Mouse (Mus musculus): ENCODE results near the gene Brd3. TPM values are rescaled to one million over a fixed set of nuclear protein-coding genes. Genes with fewer than 3 reads are reported as not detected.
A peak's percentile ranks its signal among the peaks of the same experiment; 100 is the strongest.

The Brd3 gene
- total and polyA plus RNA-seq, 3 experiments, result 10.7 to 46.9 (median 38.7) TPM

GRCm38 (mm10) chr2:27554308-27554707 lies 46.8 kb upstream of the Brd3 start:
- Histone ChIP-seq H3K4me1 (ENCODE audit: control insufficient read depth in 1 of 2, insufficient read depth in 2 of 2, low read length in 2 of 2) (no peaks in the 10 kb centered on the region), H3K27ac (ENCODE audit: control insufficient read depth, low read depth, low read length) (no peak overlapping the region), H3K36me3 (ENCODE audit: control insufficient read depth in 1 of 2, insufficient read depth in 2 of 2, low read length in 2 of 2) (no peaks in the 10 kb centered on the region), H3K4me3 (ENCODE audit: control insufficient read depth in 1 of 2, insufficient read depth in 1 of 2, low read depth in 2 of 2, low read length in 2 of 2) (no peak overlapping the region), H3K79me2 (ENCODE audit: control insufficient read depth, insufficient read depth, low read length, poor library complexity) (no peaks in the 10 kb centered on the region), H3K9ac (ENCODE audit: control insufficient read depth, low read depth, low read length, poor library complexity, severe bottlenecking) (no peak overlapping the region), H3K9me3 (replicated peaks; ENCODE audit: insufficient read depth, low read length) (no peaks in the 10 kb centered on the region), H3K27me3 (ENCODE audit: control insufficient read depth in 1 of 2, insufficient read depth in 2 of 2, low read length in 2 of 2) (peaks cover 3 to 9% of the 10 kb centered on the region in 2 experiments)
- DNase-seq (ENCODE audit: low read depth, low spot score), result no peak
- TF ChIP-seq ETS1 (IDR thresholded peaks at IDR 0.05; ENCODE audit: low read depth, low read length), result no peak
- TF ChIP-seq RCOR1 (IDR thresholded peaks at IDR 0.05; ENCODE audit: low read depth, low read length), result no peak
- TF ChIP-seq MXI1 (IDR thresholded peaks at IDR 0.05; ENCODE audit: low read depth, low read length), result no peak
- no peak for TF ChIP-seq CHD1 (IDR thresholded peaks at IDR 0.05; ENCODE audit: low read depth, low read length)
- no peak for TF ChIP-seq CTCF (IDR thresholded peaks at IDR 0.05 in 2 of 3, conservative IDR thresholded peaks at IDR 0.05 in 1 of 3; ENCODE audit: control insufficient read depth in 1 of 3, insufficient read depth in 1 of 3, low read depth in 2 of 3, low read length in 3 of 3, poor library complexity in 1 of 3, severe bottlenecking in 1 of 3)
- no peak for TF ChIP-seq ZNF384 (IDR thresholded peaks at IDR 0.05; ENCODE audit: low read depth, low read length)
- no peak for TF ChIP-seq ZMIZ1 (IDR thresholded peaks at IDR 0.05; ENCODE audit: low read depth, low read length)
- TF ChIP-seq ZKSCAN1 (IDR thresholded peaks at IDR 0.05; ENCODE audit: low read depth, low read length), result no peak
- TF ChIP-seq MAFK (IDR thresholded peaks at IDR 0.05; ENCODE audit: borderline replicate concordance, low read depth, low read length), result no peak

- Histone ChIP-seq H3K36me3 (ENCODE audit: control insufficient read depth in 1 of 2, insufficient read depth in 2 of 2, low read length in 2 of 2) (no peaks in the 10 kb centered on the region), H3K4me1 (ENCODE audit: control insufficient read depth in 1 of 2, insufficient read depth in 2 of 2, low read length in 2 of 2) (no peaks in the 10 kb centered on the region), H3K4me3 (ENCODE audit: control insufficient read depth in 1 of 2, insufficient read depth in 1 of 2, low read depth in 2 of 2, low read length in 2 of 2) (no peak overlapping the region), H3K27me3 (ENCODE audit: control insufficient read depth in 1 of 2, insufficient read depth in 2 of 2, low read length in 2 of 2) (peaks cover under 1 to 3% of the 10 kb centered on the region in 2 experiments; a peak in 2 of 4 replicates), H3K9me3 (replicated peaks; ENCODE audit: insufficient read depth, low read length) (no peaks in the 10 kb centered on the region), H3K79me2 (ENCODE audit: control insufficient read depth, insufficient read depth, low read length, poor library complexity) (no peaks in the 10 kb centered on the region), H3K9ac (ENCODE audit: control insufficient read depth, low read depth, low read length, poor library complexity, severe bottlenecking) (no peak overlapping the region), H3K27ac (ENCODE audit: control insufficient read depth, low read depth, low read length) (no peak overlapping the region)
- DNase-seq (ENCODE audit: low read depth, low spot score), result peak; percentile 63
- TF ChIP-seq POLR2AphosphoS2 (IDR thresholded peaks at IDR 0.05; ENCODE audit: low read length) (no peak), EP300 (IDR thresholded peaks at IDR 0.05; ENCODE audit: low read depth in 1 of 2, low read length in 2 of 2) (no peak), JUND (IDR thresholded peaks at IDR 0.05; ENCODE audit: low read depth, low read length) (no peak), ZKSCAN1 (IDR thresholded peaks at IDR 0.05; ENCODE audit: low read depth, low read length) (no peak), E2F4 (IDR thresholded peaks at IDR 0.05; ENCODE audit: borderline replicate concordance, low read depth, low read length) (no peak), TAL1 (IDR thresholded peaks at IDR 0.05; ENCODE audit: low read length) (no peak), MAFK (IDR thresholded peaks at IDR 0.05; ENCODE audit: borderline replicate concordance, low read depth, low read length) (no peak), ZNF384 (IDR thresholded peaks at IDR 0.05; ENCODE audit: low read depth, low read length) (no peak), MXI1 (IDR thresholded peaks at IDR 0.05; ENCODE audit: low read depth, low read length) (no peak), BHLHE40 (IDR thresholded peaks at IDR 0.05; ENCODE audit: borderline replicate concordance, low read depth, low read length) (no peak), RCOR1 (IDR thresholded peaks at IDR 0.05; ENCODE audit: low read depth, low read length) (no peak), MAX (IDR thresholded peaks at IDR 0.05; ENCODE audit: low read length) (0 out of 2 replicates have a peak, but pooled peaks have one; percentile 32), TCF12 (IDR thresholded peaks at IDR 0.05; ENCODE audit: low read depth, low read length) (no peak), RAD21 (IDR thresholded peaks at IDR 0.05; ENCODE audit: low read depth, low read length) (peak; percentile 98), USF2 (IDR thresholded peaks at IDR 0.05; ENCODE audit: borderline replicate concordance in 1 of 2, insufficient read depth in 1 of 2, low read depth in 1 of 2, low read length in 2 of 2) (no peak), MEF2A (IDR thresholded peaks at IDR 0.05; ENCODE audit: extremely low read depth, insufficient replicate concordance, low read depth, low read length, poor library complexity, severe bottlenecking) (no peak), ZMIZ1 (IDR thresholded peaks at IDR 0.05; ENCODE audit: low read depth, low read length) (no peak), SIN3A (IDR thresholded peaks at IDR 0.05; ENCODE audit: low read length) (no peak), MYB (IDR thresholded peaks at IDR 0.05; ENCODE audit: low read depth, low read length) (no peak), SMC3 (IDR thresholded peaks at IDR 0.05; ENCODE audit: low read depth, low read length) (peak; percentile 99), GATA1 (IDR thresholded peaks at IDR 0.05; ENCODE audit: low read depth, low read length) (no peak), CHD2 (IDR thresholded peaks at IDR 0.05; ENCODE audit: low read length) (no peak), ZC3H11A (IDR thresholded peaks at IDR 0.05; ENCODE audit: low read depth, low read length) (peak; percentile 99), CHD1 (IDR thresholded peaks at IDR 0.05; ENCODE audit: low read depth, low read length) (no peak), CTCF (IDR thresholded peaks at IDR 0.05 in 2 of 3, conservative IDR thresholded peaks at IDR 0.05 in 1 of 3; ENCODE audit: control insufficient read depth in 1 of 3, insufficient read depth in 1 of 3, low read depth in 2 of 3, low read length in 3 of 3, poor library complexity in 1 of 3, severe bottlenecking in 1 of 3) (peak; percentile 91 to 98 (median 96)), ELF1 (IDR thresholded peaks at IDR 0.05; ENCODE audit: low read depth, low read length) (no peak), MYC (IDR thresholded peaks at IDR 0.05; ENCODE audit: low read depth, low read length) (no peak), POLR2AphosphoS5 (IDR thresholded peaks at IDR 0.05; ENCODE audit: borderline replicate concordance, low read depth, low read length) (no peak)
Measured at GRCm38 (mm10) chr2:27552620-27553287, 45.3 kb upstream of the Brd3 start.

Measured in MEL (cell line).